Mouse (Mus musculus): Measurements from ENCODE around the gene Lrrc25. TPM values are rescaled to one million over a fixed set of nuclear protein-coding genes. Genes with fewer than 3 reads are reported as not detected.

Lrrc25 gene
- total and polyA plus RNA-seq, 3 experiments, result 0.30 to 5.9 (median 2.4) TPM

GRCm38 (mm10) chr8:70596775-70597416, 19.1 kb upstream of the Lrrc25 start:
- no peak overlapping the region for H3K27ac ChIP-seq (ENCODE audit: insufficient read depth, low read depth)
- H3K79me2 ChIP-seq (replicated peaks; ENCODE audit: control insufficient read depth, extremely low read depth, insufficient read depth, poor library complexity, severe bottlenecking), result peaks cover 2% of the 10 kb centered on the region; the same call in 1 of the 2 replicates
- H3K4me1 ChIP-seq (ENCODE audit: control insufficient read depth in 1 of 2, insufficient read depth in 2 of 2), result peaks cover 5 to 22% of the 10 kb centered on the region in 2 experiments
- no peak overlapping the region for H3K9ac ChIP-seq (ENCODE audit: insufficient read depth, low read depth)
- dilution Hi-C loops (cut with MboI; ENCODE audit: extremely low pct_ligation_motif_present, extremely low pct_unique_long_range_greater_than_20kb, low sequenced_read_pairs) (no loop called here), in situ Hi-C loops (cut with MboI; ENCODE audit: low pct_ligation_motif_present, low pct_unique_long_range_greater_than_20kb, low sequenced_read_pairs) (no loop called here)
- TF ChIP-seq CTCF (conservative IDR thresholded peaks at IDR 0.05 in 1 of 2, IDR thresholded peaks at IDR 0.05 in 1 of 2; ENCODE audit: low read depth in 2 of 2, low read length in 2 of 2) (peak in 1 of 2 experiments; percentile 20; a peak in 1 of 4 replicates), UBTF (IDR thresholded peaks at IDR 0.05; ENCODE audit: low read depth, low read length) (no peak)
- H3K36me3 ChIP-seq (replicated peaks in 1 of 2; ENCODE audit: control insufficient read depth in 1 of 2, insufficient read depth in 1 of 2, low read length in 1 of 2), result peaks cover 54 to 80% of the 10 kb centered on the region in 2 experiments
- DNase-seq (ENCODE audit: extremely low read depth), result no peak
- H3K9me3 ChIP-seq (replicated peaks; ENCODE audit: low read length), result peaks cover 12% of the 10 kb centered on the region
- no peak overlapping the region for H3K4me2 ChIP-seq (ENCODE audit: insufficient read depth, low read depth, poor library complexity, severe bottlenecking)
- no peaks in the 10 kb centered on the region for H3K27me3 ChIP-seq (replicated peaks)
- H3K4me3 ChIP-seq (replicated peaks in 1 of 3; ENCODE audit: low read depth in 2 of 3, low read length in 2 of 3, poor library complexity in 1 of 3), result no peak overlapping the region

GRCm38 (mm10) chr8:70597417-70598272, 18.3 kb upstream of the Lrrc25 start:
- H3K9me3 ChIP-seq (replicated peaks; ENCODE audit: low read length), result peaks cover 16% of the 10 kb centered on the region
- H3K36me3 ChIP-seq (replicated peaks in 1 of 2; ENCODE audit: control insufficient read depth in 1 of 2, insufficient read depth in 1 of 2, low read length in 1 of 2), result peaks cover 61 to 81% of the 10 kb centered on the region in 2 experiments
- no peak overlapping the region for H3K4me2 ChIP-seq (ENCODE audit: insufficient read depth, low read depth, poor library complexity, severe bottlenecking)
- H3K27ac ChIP-seq (ENCODE audit: insufficient read depth, low read depth), result no peak overlapping the region
- H3K79me2 ChIP-seq (replicated peaks; ENCODE audit: control insufficient read depth, extremely low read depth, insufficient read depth, poor library complexity, severe bottlenecking), result peaks cover 2% of the 10 kb centered on the region; the same call in 1 of the 2 replicates
- H3K4me3 ChIP-seq (replicated peaks in 1 of 3; ENCODE audit: low read depth in 2 of 3, low read length in 2 of 3, poor library complexity in 1 of 3), result no peak overlapping the region
- TF ChIP-seq SMC3 (IDR thresholded peaks at IDR 0.05; ENCODE audit: low read depth, low read length) (no peak), POLR2AphosphoS2 (IDR thresholded peaks at IDR 0.05; ENCODE audit: low read depth, low read length) (peak; percentile 59; the same call in 1 of the 2 replicates)
- no peaks in the 10 kb centered on the region for H3K27me3 ChIP-seq (replicated peaks)
- DNase-seq (ENCODE audit: extremely low read depth), result no peak
- in situ Hi-C loops (cut with MboI; ENCODE audit: low pct_ligation_motif_present, low pct_unique_long_range_greater_than_20kb, low sequenced_read_pairs) (no loop called here), dilution Hi-C loops (cut with MboI; ENCODE audit: extremely low pct_ligation_motif_present, extremely low pct_unique_long_range_greater_than_20kb, low sequenced_read_pairs) (no loop called here)
- H3K9ac ChIP-seq (ENCODE audit: insufficient read depth, low read depth), result no peak overlapping the region
- H3K4me1 ChIP-seq (ENCODE audit: control insufficient read depth in 1 of 2, insufficient read depth in 2 of 2), result peaks cover 5 to 22% of the 10 kb centered on the region in 2 experiments

- Histone ChIP-seq H3K79me2 (replicated peaks; ENCODE audit: control insufficient read depth, extremely low read depth, insufficient read depth, poor library complexity, severe bottlenecking) (peaks cover 2% of the 10 kb centered on the region; the same call in 1 of the 2 replicates), H3K27me3 (replicated peaks) (no peaks in the 10 kb centered on the region), H3K4me1 (ENCODE audit: control insufficient read depth in 1 of 2, insufficient read depth in 2 of 2) (peaks cover 5 to 18% of the 10 kb centered on the region in 2 experiments), H3K4me3 (replicated peaks in 1 of 3; ENCODE audit: low read depth in 2 of 3, low read length in 2 of 3, poor library complexity in 1 of 3) (no peak overlapping the region), H3K9me3 (replicated peaks; ENCODE audit: low read length) (peaks cover 16% of the 10 kb centered on the region), H3K27ac (ENCODE audit: insufficient read depth, low read depth) (no peak overlapping the region), H3K4me2 (ENCODE audit: insufficient read depth, low read depth, poor library complexity, severe bottlenecking) (no peak overlapping the region), H3K9ac (ENCODE audit: insufficient read depth, low read depth) (no peak overlapping the region), H3K36me3 (replicated peaks in 1 of 2; ENCODE audit: control insufficient read depth in 1 of 2, insufficient read depth in 1 of 2, low read length in 1 of 2) (peaks cover 63 to 81% of the 10 kb centered on the region in 2 experiments)
- TF ChIP-seq ZNF384 (IDR thresholded peaks at IDR 0.05; ENCODE audit: low read depth, low read length) (no peak), KAT2A (IDR thresholded peaks at IDR 0.05; ENCODE audit: insufficient replicate concordance, low read length) (no peak), JUN (IDR thresholded peaks at IDR 0.05; ENCODE audit: insufficient read depth, low read depth, low read length) (no peak), IRF4 (IDR thresholded peaks at IDR 0.05; ENCODE audit: low read depth, low read length) (no peak), ZMIZ1 (IDR thresholded peaks at IDR 0.05; ENCODE audit: low read depth, low read length) (no peak), NELFE (IDR thresholded peaks at IDR 0.05; ENCODE audit: low read depth, low read length) (no peak), ETS1 (conservative IDR thresholded peaks at IDR 0.05; ENCODE audit: low read depth, low read length) (no peak), JUND (conservative IDR thresholded peaks at IDR 0.05; ENCODE audit: low read depth, low read length) (no peak), MAFK (IDR thresholded peaks at IDR 0.05; ENCODE audit: insufficient replicate concordance, low read length) (no peak), USF2 (conservative IDR thresholded peaks at IDR 0.05; ENCODE audit: low read depth, low read length) (no peak), USF1 (IDR thresholded peaks at IDR 0.05; ENCODE audit: low read depth, low read length) (no peak), POLR2AphosphoS2 (IDR thresholded peaks at IDR 0.05; ENCODE audit: low read depth, low read length) (no peak)
- dilution Hi-C loops (cut with MboI; ENCODE audit: extremely low pct_ligation_motif_present, extremely low pct_unique_long_range_greater_than_20kb, low sequenced_read_pairs) (no loop called here), in situ Hi-C loops (cut with MboI; ENCODE audit: low pct_ligation_motif_present, low pct_unique_long_range_greater_than_20kb, low sequenced_read_pairs) (no loop called here)
- no peak for DNase-seq (ENCODE audit: extremely low read depth)
These were observed 17.7 kb upstream of the Lrrc25 start for GRCm38 (mm10) chr8:70598283-70598682.
